Mouse (Mus musculus): Measurements from ENCODE around the gene Castor1.

Castor1 gene

DNA sequence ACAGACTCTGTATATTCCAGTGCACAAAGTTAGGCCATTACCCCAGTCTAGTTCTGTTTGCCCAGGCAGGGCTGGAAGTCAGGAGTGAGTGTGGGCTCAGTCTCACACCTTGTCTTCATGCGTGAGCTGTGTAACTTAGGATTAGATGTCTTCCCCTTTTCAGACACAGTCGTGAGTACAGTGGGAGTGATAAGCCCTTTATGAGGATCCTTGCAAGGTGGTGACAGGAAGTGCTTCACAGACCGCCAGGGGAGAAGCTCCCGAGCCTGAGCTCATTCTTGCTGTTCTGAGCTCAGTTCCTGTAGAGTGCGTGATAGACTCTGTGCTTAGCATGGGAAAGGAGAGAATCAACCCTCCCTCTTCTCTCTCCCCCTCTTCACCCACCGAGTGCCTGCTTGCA lies 11.5 kb upstream of the Castor1 start:
- no peak for DNase-seq

- no peak for DNase-seq
Observed at GRCm38 (mm10) chr11:4207655-4208054, 10.4 kb upstream of the Castor1 start.

GRCm38 (mm10) chr11:4209556-4209955 lies 8.5 kb upstream of the Castor1 start:
- DNase-seq, result peak in 1 of 2 experiments; percentile 29

- peak; percentile 49 to 53 for DNase-seq
Observed at GRCm38 (mm10) chr11:4210786-4211185, 7.2 kb upstream of the Castor1 start.

- DNase-seq, result no peak
Observed at GRCm38 (mm10) chr11:4213107-4213506, 4.9 kb upstream of the Castor1 start.

DNA sequence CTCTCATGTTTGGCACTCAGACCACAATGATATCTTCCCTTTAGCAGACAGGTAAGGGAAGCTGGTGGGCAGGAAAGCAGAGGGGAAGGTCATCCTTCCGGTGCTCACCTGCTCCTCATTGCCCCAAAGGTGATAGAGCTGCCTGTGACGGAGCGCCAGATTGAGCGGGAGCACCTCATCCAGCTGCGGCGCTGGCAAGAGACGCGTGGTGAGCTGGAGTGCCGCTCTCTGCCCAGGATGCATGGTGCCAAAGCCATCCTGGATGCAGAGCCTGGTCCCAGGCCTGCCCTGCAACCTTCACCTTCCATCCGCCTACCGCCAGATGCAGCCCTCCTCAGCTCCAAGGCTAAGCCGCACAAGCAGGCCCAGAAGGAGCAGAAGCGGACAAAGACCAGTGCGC lies 3.5 kb upstream of the Castor1 start:
- DNase-seq, result no peak

GRCm38 (mm10) chr11:4215061-4215460 lies 3.0 kb upstream of the Castor1 start:
- DNase-seq, result no peak

DNA sequence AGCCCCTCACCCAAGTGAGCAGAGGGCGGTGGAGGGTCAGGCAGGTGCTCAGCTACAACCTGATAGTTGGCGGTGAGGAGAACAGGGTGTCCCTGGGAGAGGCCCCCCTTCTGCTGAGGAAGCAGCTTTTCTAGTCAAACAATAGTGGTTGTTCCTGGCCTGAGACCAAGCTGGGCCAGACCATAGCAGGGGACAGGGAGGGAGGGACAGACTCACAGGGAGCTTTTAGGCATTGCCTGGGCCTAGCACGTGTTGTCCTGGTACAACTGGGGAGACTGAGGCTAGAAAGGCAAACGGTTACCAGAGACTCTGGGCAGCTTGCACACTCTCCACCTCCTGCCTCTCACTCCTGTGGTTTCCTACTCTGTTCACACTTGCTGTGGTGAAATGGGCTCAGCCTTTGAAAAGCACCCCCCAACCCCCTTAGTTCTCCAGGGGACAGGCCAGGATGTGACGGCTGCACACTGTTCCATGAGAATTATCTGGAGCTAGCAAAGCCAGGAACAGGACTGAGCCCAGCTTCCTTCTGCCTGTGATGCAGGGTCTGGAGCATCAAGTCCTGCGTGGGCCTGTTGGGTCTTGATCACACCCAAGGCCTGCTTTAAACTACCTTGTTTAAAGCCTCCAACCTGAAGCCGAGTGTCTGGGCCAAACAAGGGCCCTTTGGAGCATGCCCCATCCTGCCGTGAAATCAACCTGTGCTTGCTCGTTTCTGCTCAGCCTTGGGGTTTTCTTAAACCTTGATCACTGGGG lies 1.6 kb upstream of the Castor1 start:
- DNase-seq, result peak; percentile 84 to 91

DNA sequence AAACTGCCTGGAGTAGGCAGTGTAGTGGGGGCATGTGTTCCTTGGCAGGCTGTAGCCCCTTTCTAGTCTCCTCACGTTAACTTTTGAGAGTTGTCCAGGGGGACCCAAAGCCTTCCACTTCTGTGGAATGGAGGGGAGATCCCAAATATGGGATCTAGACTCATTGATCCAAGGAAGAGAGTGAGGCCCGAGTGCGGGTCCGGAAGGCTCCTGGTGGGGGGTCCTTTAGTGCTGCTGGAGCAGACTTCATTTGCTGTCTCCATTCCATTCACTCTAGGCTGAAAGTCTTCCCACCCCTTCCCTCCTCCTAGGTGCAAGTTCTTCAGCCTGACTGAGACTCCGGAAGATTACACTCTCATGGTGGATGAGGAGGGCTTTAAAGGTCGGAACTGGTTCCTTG lies 612 bp downstream of the Castor1 start:
- no peak for DNase-seq

DNA sequence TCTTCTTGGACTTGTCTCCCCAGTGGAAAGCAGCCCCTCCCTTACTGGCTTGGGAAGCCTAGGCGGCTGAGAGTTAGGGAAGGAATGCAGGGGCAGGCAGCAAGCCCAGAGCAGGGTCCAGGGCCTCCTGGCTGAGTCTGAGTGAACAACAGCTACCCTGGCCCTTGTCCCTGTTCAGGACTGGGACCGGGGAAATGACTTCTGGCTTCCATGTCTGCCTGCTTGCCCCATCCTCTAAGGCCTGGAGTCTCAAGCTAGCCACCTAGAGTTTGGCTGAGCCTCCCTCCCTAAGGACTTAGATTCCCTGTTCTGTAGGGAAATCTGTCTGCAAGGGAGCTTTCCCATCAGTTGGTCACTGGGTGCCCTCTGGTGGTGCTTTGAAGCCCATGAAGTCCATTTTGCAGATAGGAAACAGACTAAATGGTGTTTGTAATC lies 1.3 kb downstream of the Castor1 start:
- peak; percentile 91 to 92 for DNase-seq

GRCm38 (mm10) chr11:4219908-4220307 lies 1.9 kb downstream of the Castor1 start:
- DNase-seq, result no peak

- peak; percentile 75 to 92 for DNase-seq
Observed at GRCm38 (mm10) chr11:4220443-4221400, 2.7 kb downstream of the Castor1 start.

DNA sequence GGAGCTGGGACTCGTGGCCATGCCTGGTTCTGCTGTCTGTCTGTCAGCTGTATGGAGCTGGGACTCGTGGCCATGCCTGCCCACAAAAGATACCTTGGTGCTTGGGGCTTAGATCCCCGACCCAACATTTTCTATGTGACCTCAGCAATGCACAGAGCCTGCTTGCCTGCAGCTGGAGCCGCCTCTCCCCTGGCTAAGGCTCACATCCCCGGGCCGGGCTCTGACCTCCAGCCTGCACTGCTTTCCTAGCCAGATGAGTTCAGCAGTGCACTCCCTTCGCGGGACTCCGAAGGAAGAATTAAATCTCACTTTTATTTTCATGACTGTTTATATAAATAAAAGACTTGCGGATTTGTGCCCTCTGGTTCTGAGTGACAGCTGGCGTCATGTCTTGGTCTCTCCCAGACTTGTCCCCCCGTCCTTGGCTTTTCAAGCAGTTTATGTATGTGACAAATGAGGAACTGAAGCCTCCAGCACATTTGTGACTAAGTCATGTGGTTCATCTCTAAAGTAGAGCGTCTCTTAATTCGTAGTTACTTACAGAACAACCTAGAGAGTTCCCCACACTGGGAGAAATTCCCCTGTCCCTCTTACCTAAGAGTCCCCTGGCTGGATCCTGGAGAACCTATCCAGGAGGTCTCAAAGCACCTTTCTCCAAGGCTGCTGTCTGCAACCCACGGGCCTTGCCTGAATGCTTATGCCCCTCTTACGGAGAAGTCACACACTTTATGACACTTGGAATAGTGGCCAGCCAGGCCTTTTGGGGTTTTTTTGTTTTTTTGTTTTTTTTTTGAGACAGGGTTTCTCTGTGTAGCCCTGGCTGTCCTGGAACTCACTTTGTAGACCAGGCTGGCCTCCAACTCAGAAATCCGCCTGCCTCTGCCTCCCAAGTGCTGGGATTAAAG lies 4.3 kb downstream of the Castor1 start:
- DNase-seq, result no peak

GRCm38 (mm10) chr11:4223393-4224188 lies 5.6 kb downstream of the Castor1 start:
- no peak for DNase-seq

- no peak for DNase-seq
Observed at GRCm38 (mm10) chr11:4224223-4224622, 6.2 kb downstream of the Castor1 start.

DNA sequence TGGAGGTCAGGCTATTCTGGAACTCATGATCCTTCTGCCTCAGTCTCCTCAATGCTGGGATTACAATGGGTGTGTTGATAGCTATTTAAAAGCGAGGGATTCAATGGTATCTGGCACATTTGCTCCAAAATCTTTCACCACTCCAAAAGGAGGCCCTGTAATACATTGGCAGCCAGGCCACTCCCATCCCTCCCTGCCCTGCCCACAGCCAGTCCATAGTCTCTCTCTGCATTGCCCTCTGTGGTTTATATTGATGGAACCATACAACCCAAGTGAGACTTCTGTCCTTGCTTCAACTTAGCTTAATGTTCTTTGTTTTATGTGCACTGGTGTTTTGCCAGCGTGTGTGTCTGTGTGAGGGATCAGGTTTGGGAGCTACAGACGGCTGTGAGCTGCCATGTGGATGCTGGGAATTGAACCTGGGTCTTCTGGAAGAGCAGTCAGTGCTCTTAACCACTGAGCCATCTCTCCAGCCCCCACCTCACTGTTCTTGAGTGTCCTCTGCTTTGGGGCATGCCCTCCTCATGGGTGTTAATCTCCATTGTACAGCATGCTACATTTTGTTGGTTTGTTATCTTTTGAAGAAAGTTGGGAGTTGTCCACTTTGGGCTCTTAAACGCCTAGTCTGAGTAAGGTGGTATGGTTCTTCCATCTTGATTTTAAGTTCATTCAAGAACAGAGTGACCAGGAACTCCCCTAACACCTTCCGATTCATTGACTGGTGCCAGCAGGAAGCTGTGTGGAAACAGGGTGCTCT lies 8.7 kb downstream of the Castor1 start:
- no peak for DNase-seq

DNA sequence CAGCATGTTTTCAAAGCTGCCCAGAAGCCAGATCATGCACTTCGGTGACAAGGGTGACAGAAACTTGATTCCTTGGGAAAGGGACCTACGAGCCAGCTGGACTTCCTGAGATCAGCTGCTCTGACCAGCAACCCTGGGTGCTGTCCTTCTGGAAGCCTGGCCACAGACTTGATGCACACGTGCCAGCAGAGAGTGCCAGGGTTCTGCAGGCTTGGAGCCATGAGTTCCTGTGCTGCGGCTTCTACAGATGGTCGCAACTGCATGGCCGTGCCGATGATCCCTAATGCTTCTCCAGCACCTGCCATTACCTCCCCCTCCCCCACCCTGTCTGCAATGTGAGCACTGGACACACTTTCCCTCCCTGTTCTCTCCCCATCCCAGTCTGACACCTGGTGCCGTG lies 10.4 kb downstream of the Castor1 start:
- DNase-seq, result peak in 1 of 2 experiments; percentile 50

- no peak for DNase-seq
Observed at GRCm38 (mm10) chr11:4229841-4230240, 11.8 kb downstream of the Castor1 start.

- no peak for DNase-seq
Observed at GRCm38 (mm10) chr11:4231435-4231834, 13.4 kb downstream of the Castor1 start.

GRCm38 (mm10) chr11:4232644-4233043 lies 14.6 kb downstream of the Castor1 start:
- no peak for DNase-seq

GRCm38 (mm10) chr11:4235052-4235655 lies 17.1 kb downstream of the Castor1 start:
- no peak for DNase-seq
